Mouse (Mus musculus): ENCODE results near the gene Plce1. TPM values are rescaled to one million over a fixed set of nuclear protein-coding genes. Genes with fewer than 3 reads are reported as not detected.
A peak's percentile ranks its signal among the peaks of the same experiment; 100 is the strongest.

Plce1 gene
- total RNA-seq, 2 experiments from 2014 or later: 7.1 to 9.3 TPM

DNA sequence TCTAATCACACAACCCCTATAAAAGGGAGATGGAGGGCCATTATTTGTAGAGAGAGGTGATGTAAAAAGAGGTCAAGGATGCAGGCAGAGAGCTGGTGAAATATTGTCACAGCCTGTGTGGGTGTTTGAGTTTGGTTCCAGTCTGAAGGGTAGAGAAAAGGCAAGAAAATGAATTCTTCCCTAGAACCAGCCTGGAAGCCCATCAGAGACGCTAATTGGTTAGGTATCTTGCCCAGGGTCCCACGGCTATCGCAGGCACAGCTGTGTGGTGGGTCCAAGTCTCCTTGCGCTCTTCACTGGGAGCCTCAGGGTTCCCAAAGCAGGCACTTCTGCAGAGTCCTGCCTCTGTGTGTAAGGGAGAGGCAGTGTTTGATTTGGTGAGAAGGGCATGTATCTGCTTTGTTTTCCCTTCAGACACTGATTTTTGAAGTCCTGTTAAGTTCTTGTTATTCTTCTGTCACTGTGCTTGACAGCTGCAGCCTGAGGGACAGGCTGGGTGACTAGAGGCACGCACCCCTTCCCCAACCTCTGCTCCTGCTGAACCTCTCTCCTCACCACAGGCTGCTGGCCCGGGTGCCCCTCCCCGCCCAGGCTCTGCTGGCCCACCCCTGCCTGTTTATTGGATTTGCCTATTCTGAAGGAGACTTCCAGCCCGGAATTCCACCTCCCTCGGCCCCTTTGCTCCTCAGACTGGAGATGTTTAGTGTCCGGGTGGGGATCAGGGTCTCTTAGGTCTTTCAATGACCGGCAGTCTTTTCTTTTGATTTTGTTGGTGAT lies 5.1 kb downstream of the Plce1 start:
- intact Hi-C loops (cut with DNase I): no loop called here
- DNase-seq (ENCODE audit: extremely low spot score in 1 of 2, low spot score in 2 of 2): no peak

DNA sequence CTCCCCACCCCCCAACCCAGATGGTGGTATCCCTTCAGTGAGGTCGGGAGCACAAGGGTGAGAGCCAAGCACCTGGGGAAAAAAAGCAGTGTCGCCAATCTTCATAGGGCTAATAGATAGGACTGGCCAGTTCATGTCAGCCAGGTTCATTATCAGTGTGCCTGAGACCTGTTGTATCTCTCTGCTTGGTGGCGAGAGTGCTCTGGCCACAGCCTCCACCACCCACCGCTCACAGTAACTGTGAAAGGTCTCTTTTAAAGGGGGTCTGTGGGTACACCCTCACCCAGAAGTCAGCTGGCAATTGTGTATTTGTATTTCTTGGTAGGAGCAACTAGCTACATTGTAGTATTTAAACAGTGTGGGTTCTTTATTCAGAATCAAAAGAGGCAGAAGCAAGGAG lies 6.6 kb downstream of the Plce1 start:
- intact Hi-C loops (cut with DNase I): no loop called here
- no peak for DNase-seq (ENCODE audit: extremely low spot score in 1 of 2, low spot score in 2 of 2)

- no peak for DNase-seq (ENCODE audit: extremely low spot score in 1 of 2, low spot score in 2 of 2)
Observed at GRCm38 (mm10) chr19:38488103-38488912, 7.4 kb downstream of the Plce1 start.

DNA sequence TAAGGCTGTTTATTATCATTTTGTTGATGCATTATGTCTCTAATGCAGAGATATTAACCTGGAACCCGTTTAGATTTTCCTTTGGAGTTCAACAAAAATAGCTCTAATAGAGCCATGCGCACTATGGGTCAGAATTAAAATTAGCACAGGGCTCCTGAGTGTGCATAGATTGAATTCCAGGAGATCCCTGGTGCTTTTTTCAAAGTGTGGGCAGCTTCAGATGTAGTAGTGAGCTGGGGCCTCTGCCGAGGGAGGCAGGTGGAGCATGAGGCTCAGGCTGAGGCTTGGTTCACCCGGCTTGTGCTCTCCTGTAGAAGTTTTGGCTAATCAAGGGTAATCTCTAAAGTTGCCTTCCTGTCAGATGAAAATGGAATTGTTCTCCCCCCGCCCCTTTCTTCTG lies 17.3 kb downstream of the Plce1 start:
- intact Hi-C loops (cut with DNase I): no loop called here
- no peak for DNase-seq (ENCODE audit: extremely low spot score in 1 of 2, low spot score in 2 of 2)

More at GRCm38 (mm10) chr19:38488103-38488912, 7.4 kb downstream of the Plce1 start:
- intact Hi-C loops (cut with DNase I): no loop called here

DNA sequence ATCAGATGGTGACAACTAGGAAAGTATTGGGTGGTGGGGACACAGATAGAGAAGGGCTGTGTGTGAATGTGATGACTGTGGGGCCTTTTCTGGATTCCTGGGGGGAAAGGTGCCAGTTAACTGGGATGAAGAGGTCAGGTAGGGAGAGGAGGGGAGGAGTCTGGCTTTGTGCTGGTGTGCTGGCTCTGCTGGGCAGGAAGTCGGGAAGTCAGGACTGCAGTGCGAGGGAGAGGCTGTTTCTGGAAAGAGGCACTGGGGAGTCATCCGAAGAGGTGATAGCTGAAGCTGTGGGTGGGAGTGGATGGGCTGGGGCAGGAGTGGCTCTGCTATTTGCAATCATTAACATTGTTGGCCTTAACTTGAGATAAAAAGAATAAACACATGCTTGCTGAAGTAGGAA lies 23.7 kb downstream of the Plce1 start:
- intact Hi-C loops (cut with DNase I): no loop called here
- no peak for DNase-seq (ENCODE audit: extremely low spot score in 1 of 2, low spot score in 2 of 2)

- DNase-seq (ENCODE audit: extremely low spot score in 1 of 2, low spot score in 2 of 2): no peak
- intact Hi-C loops (cut with DNase I): no loop called here
Observed at GRCm38 (mm10) chr19:38506131-38506530, 25.2 kb downstream of the Plce1 start.

GRCm38 (mm10) chr19:38507251-38507965 lies 26.5 kb downstream of the Plce1 start:
- peak; percentile 16 to 26 for DNase-seq (ENCODE audit: extremely low spot score in 1 of 2, low spot score in 2 of 2)
- intact Hi-C loops (cut with DNase I): no loop called here

DNA sequence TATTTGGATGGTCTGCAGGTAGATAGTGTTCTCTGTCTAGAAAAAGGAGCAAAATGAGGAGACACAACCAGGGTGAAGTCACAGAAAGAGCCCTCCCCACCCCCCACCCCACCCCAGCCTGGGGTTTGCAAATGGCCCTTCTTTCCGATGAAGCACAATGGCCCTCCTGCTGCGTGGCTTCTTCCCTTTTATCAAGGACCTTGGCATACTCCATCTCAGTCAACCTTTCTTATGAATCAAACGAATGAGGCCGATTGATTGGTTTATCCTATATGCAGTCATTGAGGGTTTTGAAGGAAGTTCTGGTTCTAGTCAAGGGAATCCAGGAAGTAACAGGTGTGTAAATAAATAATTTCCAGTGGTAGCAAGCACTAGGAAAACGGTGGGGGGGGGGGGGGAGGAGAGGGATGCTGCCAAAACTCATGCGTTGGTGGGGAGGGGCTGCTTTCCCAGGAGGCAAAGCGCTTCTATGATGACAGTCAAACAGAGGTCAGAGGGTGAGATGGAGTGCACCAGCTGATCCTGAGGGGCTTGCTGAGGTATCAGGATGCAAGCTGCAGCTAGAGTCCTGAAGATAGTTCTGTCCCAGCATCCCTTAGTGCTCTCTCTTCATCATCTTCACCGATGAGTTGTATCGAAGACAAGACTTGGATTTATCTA lies 27.2 kb downstream of the Plce1 start:
- intact Hi-C loops (cut with DNase I): no loop called here
- no peak for DNase-seq (ENCODE audit: extremely low spot score in 1 of 2, low spot score in 2 of 2)

GRCm38 (mm10) chr19:38514417-38515184 lies 33.7 kb downstream of the Plce1 start:
- intact Hi-C loops (cut with DNase I): no loop called here
- DNase-seq (ENCODE audit: extremely low spot score in 1 of 2, low spot score in 2 of 2): no peak

DNA sequence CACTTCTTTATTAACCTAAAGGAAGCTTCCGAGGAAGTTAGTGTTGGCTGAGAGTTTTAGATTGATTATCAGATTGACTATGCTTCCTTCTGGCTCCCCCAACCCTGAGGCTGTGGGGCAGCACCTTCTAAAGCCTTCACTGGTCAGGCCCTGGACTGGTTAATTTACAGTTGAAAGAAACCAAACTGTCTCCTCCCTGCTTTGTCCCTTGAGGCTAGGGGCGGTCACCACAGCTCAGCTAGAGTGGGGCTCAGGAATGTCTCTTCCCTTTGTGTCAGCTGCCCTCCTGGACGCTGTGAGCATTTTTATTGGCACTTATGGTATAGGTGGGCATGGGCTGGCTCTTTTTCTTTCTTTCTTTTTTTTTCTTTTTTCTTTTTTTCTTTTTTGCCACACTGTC lies 45.9 kb downstream of the Plce1 start:
- intact Hi-C loops (cut with DNase I): no loop called here
- no peak for DNase-seq (ENCODE audit: extremely low spot score in 1 of 2, low spot score in 2 of 2)

GRCm38 (mm10) chr19:38527475-38527874 lies 46.6 kb downstream of the Plce1 start:
- intact Hi-C loops (cut with DNase I): no loop called here
- no peak for DNase-seq (ENCODE audit: extremely low spot score in 1 of 2, low spot score in 2 of 2)

DNA sequence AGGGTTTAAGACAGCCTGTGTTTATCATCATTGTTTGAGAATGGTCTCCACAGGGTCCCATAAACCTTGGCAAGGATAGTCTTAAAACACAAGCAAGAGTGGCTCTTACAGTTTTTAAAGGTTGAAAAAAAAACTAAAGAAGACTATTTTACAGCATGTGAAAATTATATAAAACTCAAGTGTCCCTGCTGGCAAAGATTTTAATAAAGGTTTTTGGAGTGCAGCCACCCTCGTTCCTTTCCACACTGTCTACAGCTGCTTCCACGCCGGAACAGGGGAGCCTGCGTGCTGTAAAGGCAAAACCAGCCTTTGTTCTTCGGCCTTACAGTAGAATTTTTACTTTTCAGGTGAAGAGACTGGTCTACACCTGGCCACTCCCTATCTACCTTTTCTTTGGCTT lies 52.3 kb downstream of the Plce1 start:
- intact Hi-C loops (cut with DNase I): no loop called here

DNA sequence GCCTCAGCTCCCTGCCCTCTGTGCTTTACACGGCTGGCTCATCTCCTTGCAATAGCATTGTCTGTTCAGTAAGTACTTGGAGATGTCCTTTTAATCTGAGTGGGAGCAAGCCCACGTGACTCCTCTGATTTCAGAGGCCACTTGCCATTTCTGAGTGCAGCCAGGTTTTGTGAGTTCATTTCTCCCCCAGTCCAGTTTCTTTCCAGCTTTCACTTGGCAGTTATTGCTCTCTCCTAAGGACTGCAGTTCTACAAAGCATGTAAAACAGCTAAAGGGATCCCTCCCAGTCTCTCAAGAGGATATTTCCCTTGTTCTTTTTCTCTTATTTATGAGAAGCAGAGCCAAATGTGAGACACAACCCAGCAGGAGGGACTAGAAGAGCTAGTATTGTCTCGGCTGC lies 58.4 kb downstream of the Plce1 start:
- intact Hi-C loops (cut with DNase I): no loop called here
- no peak for DNase-seq (ENCODE audit: extremely low spot score in 1 of 2, low spot score in 2 of 2)

More for the DNA sequence above, 52.3 kb downstream of the Plce1 start:
- DNase-seq (ENCODE audit: extremely low spot score in 1 of 2, low spot score in 2 of 2): no peak

GRCm38 (mm10) chr19:38540549-38540948 lies 59.6 kb downstream of the Plce1 start:
- intact Hi-C loops (cut with DNase I): no loop called here
- DNase-seq (ENCODE audit: extremely low spot score in 1 of 2, low spot score in 2 of 2): no peak

DNA sequence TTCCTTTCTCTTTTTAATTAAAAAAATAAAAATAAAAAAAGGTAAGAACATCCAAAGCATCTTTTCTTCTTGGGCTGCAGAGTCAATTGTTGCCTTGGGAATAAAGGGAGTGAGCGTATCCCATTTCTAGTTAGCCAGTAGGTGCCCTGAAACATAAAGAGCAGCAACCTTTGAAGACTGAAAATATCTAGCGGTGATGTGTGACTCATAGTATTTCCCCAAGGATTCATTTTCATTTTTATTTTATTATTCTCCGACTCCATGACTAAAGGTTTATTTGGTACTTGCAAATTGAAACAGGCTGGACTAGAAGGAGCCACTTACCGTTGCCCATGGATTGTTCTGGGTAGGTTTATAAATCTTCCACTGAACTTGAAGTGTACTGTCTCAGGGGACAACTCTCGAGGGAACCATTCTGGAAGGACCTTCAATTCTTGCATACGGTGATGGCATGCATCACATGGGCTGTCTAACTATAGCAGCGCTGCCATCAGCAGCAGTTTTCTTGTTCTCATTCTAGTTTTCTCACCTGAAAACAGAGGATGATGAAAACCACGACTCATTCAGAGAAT lies 68.7 kb downstream of the Plce1 start:
- intact Hi-C loops (cut with DNase I): no loop called here
- DNase-seq (ENCODE audit: extremely low spot score in 1 of 2, low spot score in 2 of 2): no peak

- intact Hi-C loops (cut with DNase I): no loop called here
- DNase-seq (ENCODE audit: extremely low spot score in 1 of 2, low spot score in 2 of 2): no peak
Observed at GRCm38 (mm10) chr19:38553551-38553950, 72.6 kb downstream of the Plce1 start.

DNA sequence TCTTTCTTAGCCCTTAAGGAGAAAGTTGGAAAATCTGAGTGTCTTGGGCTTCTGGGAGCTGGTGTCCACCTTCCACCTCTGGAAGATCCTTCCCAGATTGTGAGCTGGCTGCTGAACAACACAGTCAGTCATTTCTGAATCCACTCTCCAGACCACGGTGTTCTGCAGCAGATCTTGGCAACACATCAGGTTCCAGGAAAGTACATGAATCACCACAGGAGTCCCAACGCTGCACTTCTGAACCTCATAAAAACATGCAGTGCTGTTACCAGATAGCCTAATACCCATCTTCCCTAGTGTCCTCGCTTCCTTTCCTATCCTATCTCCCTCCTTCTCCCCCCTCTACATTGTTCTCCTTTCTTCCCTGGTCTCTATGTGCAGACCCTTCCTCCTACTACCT lies 74.5 kb downstream of the Plce1 start:
- DNase-seq (ENCODE audit: extremely low spot score in 1 of 2, low spot score in 2 of 2): no peak
- intact Hi-C loops (cut with DNase I): no loop called here

DNA sequence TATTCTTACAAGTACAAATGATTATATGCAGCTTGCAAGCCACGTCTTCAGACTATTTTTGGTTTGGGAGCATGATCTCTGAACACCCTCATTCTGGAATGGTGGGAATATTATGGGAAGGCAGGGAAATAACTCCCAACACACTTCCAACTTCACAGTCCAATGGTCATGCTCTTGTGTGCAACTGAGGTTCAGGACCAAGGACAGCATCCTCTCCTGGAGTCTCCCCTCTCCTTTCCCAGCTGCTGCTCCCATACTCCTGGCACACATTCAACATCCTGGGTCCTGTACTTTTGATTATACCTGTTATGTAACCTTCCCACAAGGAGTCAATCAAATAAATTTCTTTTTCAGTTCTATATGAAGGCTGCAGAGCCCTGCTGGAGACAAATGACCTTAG lies 77.9 kb downstream of the Plce1 start:
- DNase-seq (ENCODE audit: extremely low spot score in 1 of 2, low spot score in 2 of 2): peak in 1 of 2 experiments; percentile 36
- intact Hi-C loops (cut with DNase I): no loop called here
